Mouse (Mus musculus) cerebellum, postnatal 14 days (tissue): Measurements from ENCODE around the gene Rspo1.
"Not testable (repeated sequence)": the region's sequence is repeated elsewhere in the genome, so short reads cannot be mapped to it uniquely, and the experiment has no call there.

ENCODE experiments used
- DNase-seq, 2 experiments: peaks; one replicate each; pipeline ENCODE4 v3.0.0; 2021; ENCODE audit warnings: mixed read lengths in 2 of 2

The Rspo1 gene

DNA sequence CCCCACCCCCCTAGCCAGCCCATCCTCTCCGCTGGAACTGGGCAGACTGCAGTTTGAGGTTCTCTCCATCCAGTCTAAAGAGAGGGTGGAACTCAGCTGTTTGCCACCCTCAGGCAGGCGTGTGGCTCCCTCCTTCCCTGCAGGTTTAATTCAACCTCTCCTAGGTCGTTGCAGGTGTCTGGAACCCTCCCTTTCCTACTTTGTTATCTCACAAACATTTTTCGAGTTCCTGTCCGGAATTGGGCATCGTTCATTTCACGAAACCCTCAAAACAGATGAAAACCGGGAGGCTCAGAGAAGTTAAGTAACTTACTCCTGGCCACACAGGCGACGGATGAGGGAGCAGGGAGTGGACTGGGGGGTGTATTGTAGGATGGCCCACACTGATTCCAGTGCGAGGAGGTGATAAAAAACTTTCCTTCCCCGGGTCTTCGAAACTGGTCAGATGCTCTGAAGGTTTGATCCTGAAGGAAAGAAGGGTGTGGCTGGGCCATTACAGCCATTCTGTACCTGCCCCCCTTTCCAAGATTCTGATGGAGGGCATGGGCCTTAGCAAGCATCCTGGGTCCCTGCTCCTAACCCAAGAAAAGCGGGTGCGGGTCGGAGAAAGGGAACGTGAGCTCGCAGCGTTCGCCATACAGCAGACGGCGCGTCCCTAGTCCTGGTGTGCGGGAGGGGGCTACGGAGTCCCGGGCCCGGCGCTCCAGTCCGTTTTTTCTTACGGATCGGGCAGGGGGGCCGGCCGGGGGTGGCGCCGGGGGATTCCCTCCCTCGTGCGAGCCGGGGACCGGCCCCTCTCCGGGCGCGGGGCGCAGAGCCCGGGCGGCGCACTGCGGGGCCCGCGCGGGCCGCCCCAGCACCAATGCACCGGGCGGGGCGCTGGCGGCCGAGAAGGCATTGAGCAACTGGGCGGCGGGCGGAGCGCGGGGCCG is at the start of gene Rspo1:
TSS of gene Rspo1 (plus strand) at position 760 of the 932 bp plus-strand sequence.
- DNase-seq = no peak

DNA sequence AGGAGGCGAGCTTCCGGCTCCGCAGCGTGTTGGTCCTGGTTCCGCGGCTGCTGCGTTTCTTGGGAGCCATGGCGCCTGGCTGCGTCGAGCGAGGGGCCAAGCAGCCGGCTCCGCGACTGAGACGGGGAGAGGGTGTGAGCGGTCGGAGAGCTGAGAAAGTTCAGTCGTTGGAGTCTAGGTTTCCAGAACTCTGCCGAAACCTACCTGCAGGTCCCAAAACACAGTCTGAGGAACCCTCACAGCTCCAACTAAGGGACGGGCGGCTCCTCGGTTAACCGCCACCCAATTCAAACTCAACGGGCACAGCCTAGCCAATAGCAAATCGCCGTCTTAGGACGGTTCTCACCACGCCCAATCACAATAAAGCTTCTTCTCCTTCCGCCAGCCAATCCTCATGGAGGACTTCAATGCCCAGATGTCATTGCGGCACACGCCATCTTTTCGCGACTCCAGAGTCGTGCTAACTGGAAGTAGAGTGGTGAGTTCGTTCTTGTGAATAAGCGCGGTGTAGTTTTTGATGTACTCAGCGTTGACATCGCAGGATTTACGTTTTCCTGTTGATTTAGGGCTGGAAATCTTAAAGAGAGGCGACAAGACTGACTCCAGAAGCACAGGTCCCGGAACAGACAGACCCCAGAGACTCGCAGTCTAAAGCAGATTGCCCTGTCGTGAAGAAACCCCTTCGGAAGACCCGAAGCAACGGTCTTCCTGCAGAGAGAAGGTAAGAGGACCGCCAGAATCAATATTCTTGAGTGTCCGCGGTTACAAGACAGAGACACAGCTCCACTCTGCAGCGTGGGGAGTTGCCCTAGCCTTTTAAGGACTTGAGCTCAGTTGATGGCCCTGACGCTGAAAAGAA is 49.4 kb upstream of the Rspo1 start, which contains the start of gene 9930104L06Rik:
TSS of gene 9930104L06Rik (plus strand) at position 436 of the 859 bp plus-strand sequence.
- peak; percentile 93 to 96 for DNase-seq

DNA sequence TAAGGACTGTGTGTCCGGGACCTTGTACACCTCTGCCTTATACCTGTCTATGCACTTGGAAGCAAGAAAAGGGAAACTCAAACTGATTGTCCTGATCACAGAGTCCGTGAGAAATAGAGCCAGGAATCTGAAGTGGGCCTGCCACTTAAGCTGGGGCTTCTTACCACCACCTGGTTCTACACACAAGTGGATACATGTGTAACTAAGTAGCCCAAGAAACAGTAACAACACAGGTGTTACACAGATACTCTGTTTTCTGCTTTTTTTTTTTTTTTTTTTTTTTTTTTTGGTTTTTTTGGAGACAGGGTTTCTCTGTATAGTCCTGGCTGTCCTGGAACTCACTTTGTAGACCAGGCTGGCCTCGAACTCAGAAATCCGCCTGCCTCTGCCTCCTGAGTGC is 47.0 kb upstream of the Rspo1 start, which contains the start of gene Cdca8:
TSS of gene Cdca8 (minus strand) at position 101 of the 400 bp plus-strand sequence.
- not testable (repeated sequence) for DNase-seq

DNA sequence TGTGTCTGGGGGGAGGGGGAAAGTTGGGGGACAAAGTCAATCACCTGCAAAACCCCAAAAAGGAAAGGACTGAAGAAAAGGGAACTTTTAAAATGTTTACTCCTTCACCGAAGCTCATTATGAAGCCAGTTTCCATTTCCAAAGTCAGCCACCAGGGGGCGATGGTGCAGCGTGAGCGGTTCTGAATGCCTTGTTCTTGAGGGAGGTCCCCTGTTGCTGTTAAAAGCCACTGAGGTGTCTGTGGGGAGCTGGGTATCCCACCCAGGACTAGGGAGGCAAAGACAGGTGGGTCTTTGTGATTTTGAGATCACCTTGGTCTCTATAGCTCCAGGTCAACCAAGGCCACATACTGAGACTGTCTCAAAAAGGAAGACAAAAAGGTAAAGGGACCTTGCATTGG is 43.2 kb upstream of the Rspo1 start:
- peak; percentile 87 to 92 for DNase-seq

DNA sequence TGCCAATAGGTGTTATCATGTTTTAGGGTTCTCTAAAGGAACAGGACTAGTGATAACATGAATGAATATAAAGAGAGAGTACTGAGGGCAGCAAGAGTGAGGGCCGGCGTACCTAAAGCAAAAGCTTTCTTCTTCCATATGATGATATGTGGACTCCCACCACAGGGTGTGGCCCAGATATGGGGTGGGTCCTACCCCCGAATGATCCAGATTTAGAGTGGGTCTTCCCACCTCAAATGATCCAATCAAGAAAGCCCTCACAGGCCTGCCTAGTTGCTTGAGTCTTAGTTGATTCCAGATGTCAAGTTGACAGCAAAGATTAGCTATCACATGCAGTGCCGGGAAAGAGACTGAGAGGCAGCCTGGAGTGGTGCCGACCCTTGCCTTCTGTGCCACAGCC is 42.4 kb upstream of the Rspo1 start:
- no peak for DNase-seq

DNA sequence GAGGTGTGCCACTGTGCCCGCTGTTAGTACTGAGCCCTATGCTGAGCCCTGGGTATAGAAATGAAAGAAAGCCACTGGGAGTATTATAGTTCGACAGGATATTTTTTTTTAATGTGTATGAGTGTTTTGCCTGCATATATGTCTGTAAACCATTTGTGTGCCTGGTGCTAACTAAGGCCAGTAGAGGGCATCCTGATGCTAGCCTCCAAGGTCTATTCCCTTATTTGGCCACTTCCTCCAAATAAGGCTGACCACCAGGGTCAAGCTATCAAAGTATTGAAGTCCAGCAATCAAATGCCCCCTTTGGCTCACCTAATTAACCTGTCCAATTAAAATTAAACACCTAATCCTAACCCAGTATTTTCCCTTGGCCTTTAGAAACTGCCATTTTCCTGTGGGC is 41.3 kb upstream of the Rspo1 start:
- no peak for DNase-seq

DNA sequence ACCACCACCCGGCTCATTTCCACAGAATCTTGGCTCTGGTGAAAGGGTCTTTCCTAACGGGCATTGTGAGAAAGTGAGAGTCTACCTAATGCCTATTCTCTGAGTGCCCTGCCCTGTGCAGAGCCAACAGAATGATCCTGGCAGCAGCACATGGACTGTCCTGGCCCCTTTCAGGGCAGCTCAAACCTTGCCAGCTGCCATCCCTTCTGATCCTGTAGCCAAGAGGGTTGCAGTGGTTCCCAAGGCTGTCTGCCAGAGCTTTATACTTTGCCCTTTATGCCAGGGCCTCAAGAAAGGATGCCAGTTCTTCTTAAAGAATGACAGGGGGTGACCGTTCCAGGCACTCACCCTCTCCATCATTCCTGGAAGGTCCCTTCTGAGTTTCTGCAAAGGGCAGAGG is 36.7 kb upstream of the Rspo1 start:
- no peak for DNase-seq

DNA sequence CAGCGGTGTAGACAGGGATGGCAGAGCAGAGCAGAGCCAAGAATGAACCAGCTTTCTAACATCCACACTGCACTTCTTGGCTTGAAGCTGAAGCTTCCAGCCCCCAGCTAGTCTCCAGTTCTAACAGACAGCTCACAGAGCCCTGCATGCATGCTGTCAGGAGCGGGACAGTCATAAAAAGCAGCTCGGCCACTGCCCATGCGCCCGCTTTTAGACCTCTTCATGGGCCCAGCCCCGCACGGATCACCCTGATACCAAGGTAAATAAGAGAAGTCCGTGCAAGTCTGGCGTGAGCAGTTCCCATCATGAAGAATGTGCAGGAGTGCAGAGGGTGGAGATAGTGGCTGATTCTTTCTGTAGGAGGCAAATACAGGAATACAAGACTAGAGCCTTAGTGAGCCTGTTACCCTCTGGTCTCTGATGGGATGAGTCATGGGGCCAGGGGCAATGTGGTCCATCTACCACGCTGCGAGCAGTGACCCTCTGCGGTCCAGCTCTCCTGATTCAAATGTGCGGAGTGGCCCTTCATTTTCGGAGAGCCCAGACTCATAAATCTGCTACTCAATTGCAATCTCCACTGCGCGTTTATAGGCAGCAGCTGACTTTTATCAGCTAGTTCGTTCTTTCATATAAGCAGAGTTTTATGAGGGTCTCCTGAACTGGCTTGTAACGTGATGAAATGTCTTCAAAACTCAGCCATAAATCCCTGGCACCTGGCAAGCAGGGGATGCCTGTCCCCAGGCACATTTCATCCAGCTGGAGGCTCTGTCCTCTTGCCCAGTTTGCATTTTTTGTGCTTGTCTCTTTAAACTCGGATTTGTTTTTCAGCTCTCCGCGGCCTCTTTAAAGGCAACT is 35.8 kb upstream of the Rspo1 start:
- DNase-seq = no peak

DNA sequence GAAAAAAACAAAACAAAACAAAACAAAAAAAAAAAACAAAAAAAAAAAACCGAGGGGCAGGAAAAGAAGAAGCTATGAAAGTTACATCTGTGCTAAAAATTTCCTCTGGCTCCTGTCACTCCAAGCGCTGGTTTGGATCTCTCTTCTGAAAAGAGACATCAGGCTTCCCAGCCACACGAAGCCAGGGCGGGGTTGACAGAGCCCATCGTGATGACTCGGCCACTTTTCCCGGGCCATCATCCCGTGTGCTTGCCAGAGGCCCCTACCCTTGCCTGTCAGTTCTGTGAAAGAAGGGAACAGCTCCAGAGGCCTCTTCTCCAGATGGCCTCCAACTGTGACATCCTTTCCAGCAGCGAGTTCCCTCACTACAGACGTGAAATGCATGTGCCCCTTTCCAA is 35.2 kb upstream of the Rspo1 start:
- DNase-seq = no peak

DNA sequence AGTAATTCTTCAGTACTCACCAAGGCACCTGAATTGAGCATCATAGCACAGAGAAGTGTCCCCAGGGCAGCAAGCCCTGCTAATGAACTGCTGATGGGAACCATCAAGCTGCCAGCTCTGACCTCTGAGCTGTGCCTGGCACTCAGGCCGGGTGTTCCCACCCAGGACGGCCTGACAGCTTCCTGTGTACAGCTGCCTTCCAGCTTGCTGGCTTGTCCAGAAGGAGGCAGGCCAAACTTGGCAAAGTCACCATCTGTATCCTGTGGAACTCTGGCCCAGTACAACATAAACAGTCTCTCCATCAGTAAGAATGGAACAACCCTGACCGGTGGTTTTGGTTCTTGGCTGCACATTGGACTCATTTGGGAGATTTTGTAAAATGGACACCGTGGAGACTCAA is 32.7 kb upstream of the Rspo1 start:
- no peak for DNase-seq

DNA sequence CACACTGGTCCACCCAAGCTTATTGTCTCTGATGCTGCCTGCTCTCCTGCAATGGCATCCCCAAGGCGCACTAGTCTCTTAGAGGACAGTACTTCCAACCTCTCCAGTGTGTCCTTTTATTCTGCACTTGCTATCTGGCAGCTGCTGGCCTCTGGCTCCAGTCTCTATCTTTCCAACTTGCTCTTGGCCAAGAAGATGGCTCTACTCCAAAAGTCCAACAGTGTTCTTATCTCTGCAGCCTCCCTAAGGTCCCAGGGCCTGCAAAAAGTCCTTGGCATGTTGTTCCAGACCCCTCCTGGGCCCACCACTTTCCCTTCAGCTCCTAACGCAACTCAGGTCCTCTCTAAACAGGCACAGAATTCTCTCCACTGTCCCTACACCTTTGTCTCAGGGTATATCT is 28.9 kb upstream of the Rspo1 start:
- no peak for DNase-seq

DNA sequence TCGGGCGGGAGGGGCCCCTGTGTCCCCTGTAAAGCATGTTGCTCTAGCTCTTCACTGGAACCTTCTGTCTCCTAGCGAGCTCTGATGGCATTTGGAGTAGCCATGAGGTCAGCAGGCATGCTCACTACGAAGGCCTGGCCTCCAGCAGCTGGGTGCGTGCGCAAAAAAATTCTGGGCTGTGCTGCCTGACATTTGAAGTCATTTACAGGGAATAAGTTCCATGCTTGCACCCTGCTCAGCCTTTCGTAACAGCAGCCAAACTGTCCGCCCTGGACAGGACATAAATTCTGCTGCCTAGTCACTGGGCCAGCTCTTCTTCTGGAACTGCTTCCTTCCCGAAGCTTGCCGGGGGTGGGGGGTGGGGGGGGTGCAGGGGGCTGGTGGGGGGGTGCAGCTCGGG is 27.2 kb upstream of the Rspo1 start:
- no peak for DNase-seq

DNA sequence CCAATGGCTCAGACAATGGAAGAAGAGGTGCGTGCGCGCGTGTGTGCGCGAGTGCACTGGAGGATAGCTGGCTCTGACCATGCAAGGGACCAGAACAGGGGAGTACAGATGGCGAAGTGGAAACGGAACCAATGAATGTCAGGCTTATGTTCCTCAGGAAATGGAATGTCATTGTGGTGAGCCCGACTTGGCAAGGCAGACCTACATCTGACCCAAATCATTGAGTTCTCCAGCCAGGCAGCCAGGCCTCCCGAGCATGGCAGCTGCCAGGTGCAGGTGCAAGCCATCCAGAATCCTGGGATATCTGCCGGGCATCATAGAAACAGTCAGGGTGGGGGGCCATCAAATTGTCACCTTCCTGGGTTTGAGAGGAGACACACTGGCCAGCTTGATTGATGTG is 25.3 kb upstream of the Rspo1 start:
- peak; percentile 66 to 76 for DNase-seq

DNA sequence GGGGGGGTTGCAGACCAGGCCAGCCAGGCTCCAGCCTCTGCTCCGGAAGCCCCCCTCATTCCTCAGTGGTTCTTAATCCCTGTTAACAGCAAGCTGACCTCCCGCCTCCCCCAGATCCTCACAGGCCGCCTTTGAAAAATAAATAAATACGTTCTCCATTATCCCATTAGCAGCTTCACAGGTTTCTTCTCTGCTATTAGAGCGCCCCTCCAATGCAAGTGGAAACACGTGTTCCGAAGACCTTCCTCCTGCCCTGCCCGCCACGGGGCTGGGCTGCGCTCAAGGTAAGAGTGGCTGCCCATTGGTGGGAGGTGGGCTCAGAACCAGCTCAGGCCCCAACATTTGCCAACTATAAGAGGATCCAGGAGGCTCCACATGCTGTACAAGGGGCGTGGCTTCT is 23.7 kb upstream of the Rspo1 start:
- DNase-seq = no peak

DNA sequence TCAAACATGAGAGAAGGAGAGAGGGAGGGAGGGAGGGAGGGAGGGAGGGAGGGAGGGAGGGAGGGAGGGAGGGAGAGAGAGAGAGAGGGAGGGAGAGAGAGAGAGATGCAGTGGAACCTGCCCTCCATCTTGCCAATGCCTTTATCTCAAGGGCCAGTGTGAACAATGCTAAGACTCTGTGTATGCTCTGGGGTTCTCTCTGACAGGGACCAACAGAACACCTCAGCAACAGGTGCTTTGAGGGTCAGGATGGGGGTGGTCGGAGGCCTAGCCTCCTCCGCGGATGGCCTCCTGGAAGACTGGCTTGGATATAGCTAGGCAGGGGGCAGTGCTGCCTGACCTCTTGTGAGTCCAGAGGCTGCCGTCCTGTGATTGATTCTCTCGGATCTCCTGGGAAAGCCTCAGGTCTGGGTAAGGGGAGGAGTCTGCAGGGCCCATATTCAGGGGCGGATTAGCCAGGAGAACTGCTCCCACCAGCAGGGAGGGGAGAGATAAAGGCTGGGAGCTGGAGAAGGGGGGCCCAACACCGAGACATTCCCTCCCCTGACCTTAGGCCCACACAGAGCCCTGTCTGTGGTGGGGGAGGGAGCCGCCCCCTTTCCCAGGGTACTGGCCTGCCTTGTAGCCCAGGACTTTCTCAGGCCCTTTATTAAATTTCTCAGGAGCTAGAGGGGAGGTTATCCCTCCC is 21.2 kb upstream of the Rspo1 start:
- no peak for DNase-seq

DNA sequence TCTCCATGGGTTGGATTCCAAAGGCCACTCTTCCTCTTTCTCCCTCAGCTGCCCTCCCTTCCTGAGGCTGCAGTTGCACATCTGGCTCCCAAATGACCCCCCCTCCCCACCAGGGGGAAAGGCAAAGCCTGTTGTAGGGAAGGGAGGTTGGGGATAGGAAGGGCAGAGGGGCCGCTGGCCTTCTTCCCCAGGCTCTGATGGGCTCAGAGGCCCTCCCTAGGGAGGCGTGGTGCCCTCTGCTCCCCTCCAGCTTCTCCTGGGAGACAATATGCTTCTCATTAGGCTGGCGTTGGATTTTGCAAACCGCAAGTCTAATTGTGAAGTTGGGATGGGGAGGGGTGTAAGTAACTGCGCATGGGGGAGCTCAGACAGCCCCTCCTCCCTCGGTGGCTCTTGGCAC is 17.5 kb upstream of the Rspo1 start:
- DNase-seq = no peak

DNA sequence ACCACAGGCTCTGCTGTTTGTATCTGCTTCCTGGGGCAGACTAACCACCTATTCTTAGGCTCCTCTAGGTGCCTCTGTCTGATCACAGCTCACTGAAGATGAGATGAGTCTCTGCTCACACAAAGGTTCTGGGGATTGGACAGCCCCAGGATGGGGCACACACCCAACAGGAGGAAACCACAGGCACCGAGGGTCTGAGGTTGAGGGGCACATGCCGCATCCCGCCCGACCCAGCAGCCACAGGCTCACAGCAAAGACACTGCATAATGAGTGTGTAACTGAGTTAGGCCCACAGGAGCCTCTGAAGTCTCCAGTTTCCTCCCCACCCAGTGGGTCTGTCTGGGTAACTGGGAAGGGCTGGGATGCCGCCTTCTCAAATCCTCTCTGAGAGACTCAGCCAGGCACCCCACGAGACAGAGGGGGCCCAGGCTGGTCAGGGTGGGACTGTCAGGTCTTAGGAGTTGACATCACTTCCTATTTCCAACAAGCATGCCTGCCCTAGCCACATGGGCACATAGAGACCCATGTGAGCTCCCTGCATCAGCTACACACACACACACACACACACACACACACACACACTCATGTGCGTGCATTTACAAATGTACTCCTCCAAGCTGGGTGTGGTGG is 16.9 kb upstream of the Rspo1 start:
- DNase-seq = no peak

DNA sequence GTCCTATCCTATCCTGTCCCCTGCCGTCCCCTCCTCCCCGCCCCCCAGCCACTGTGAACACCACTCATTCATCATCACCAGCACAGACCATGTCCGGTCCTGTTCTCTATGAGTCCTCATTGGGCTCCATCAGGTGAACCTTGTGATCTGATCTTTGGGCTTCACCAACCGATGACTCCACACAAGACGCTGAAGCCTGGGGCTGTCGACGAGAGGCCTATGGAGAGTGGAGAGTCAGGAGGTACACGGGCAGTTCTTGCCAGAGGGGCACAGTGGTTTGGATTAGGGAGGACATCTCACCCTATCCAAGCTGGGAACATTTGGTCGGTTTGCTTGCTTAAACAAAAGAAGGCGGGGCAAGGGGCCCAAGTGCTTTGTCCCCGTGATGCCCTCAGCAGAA is 16.0 kb upstream of the Rspo1 start:
- no peak for DNase-seq

DNA sequence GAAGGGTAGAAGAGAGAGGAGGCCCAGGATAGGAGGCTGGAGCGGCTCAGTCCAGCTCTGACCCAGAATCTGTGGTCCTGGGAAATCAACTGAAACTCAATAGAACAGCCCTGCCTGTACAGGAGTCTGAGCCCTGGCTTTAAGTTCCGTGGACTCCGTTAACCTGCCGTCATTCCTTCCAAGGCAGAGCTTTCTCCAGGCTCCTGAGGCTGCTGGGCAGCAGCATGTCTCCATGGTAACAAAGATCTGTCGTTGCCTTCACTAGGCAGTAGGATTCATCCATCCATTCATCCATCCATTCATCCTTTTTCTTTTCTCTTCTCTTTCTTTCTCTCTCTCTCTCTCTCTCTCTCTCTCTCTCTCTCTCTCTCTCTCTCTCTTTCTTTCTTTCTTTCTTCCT is 15.6 kb upstream of the Rspo1 start:
- no peak for DNase-seq

DNA sequence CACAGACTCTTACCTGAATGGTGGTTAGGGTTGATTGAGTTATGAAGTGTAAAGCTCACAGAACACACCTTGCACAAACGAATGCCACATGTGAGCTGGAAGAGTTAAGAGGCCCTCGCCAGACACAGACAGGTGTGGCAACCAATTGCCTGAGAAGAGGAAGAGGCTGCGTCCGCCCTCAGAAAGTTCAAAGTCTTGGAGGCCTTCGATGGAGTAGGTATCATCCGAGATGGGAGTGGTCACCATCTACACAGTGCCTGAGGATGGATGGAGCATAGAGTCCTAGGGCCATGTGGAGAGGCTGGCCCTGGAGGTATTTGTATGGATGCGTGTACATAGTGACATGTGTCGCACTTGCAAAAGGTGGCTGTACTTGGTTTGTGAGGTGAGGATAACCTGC is 15.1 kb upstream of the Rspo1 start:
- DNase-seq = no peak

DNA sequence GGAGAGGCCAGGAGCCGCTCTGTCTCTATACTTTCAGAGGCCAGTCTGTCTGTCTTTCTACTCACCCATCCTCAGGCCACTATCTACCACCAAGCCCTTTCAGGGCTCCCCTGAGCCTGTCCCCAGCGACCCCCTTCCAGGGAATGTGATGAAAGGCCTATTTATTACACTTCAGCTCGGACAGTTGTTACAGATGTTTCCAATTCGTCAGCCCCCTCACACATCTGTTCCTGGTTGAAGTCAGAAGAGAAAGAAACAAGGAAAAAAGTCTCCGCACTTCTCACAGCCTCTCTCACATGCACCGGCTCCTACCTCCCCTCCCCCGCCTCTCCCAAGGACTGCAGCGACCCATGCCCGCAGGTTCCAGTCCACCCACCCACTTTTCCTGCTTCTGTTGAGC is 13.9 kb upstream of the Rspo1 start:
- DNase-seq = no peak

DNA sequence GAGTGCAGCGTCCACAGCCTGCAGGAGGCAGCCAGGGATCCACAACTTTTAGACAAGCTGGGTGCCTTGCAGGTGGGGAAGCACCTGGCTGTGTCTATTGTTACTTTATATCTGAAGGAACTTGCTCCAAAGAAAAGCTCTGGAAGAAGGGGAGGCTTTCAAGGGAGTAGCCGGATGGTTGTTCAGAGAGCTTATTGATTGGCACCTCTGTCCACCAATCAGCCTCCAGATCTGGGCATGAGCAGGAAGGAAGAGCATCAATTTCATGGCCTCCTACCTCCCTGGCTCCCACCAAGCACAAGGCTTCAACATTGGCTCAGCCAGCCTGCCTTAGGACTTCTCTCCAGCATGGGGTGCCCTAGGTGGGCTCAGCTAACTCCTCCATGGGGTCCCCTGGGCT is 12.9 kb upstream of the Rspo1 start:
- no peak for DNase-seq
